Mouse (Mus musculus): Measurements from ENCODE around the gene Cnih4. TPM values are rescaled to one million over a fixed set of nuclear protein-coding genes. Genes with fewer than 3 reads are reported as not detected.

The Cnih4 gene
- polyA plus RNA-seq (2015; fragmentation: Nextera tagmentation; extraction: Ambion mirVana): 89.2 and 98.8 TPM in 2 replicates

GRCm38 (mm10) chr1:181143950-181144836 is at the start of gene Cnih4, which contains the start of gene Nvl:
TSS of gene Cnih4 (plus strand) at chr1:181144693.
TSS of gene Nvl (minus strand) at chr1:181144204.
- ATAC-seq (ENCODE audit: insufficient number of reproducible peaks, insufficient read depth, low FRiP score, low TSS enrichment, low read depth): peak; percentile 100
- peaks cover 14% of the 10 kb centered on the region for H3K4me1 ChIP-seq
- H3K36me3 ChIP-seq: peaks cover 27% of the 10 kb centered on the region
- H3K9ac ChIP-seq: peak within 1 kb of the TSS; percentile 86
- under 1% methylated on average over 52 of the region's 52 CpGs for whole genome bisulfite sequencing
- H3K27ac ChIP-seq: peak within 1 kb of the TSS; percentile 91
- no peaks in the 10 kb centered on the region for H3K9me3 ChIP-seq
- peak within 1 kb of the TSS; percentile 60 for H3K4me2 ChIP-seq
- no peaks in the 10 kb centered on the region for H3K27me3 ChIP-seq
- peak within 1 kb of the TSS; percentile 80 for H3K4me3 ChIP-seq

GRCm38 (mm10) chr1:181117112-181117511 is 27.4 kb upstream of the Cnih4 start:
- ATAC-seq (ENCODE audit: insufficient number of reproducible peaks, insufficient read depth, low FRiP score, low TSS enrichment, low read depth): no peak
- H3K9ac ChIP-seq: no peak overlapping the region
- H3K36me3 ChIP-seq: peaks cover 79% of the 10 kb centered on the region
- H3K4me2 ChIP-seq: no peak overlapping the region
- no peaks in the 10 kb centered on the region for H3K27me3 ChIP-seq
- no peaks in the 10 kb centered on the region for H3K9me3 ChIP-seq
- no peak overlapping the region for H3K4me3 ChIP-seq
- H3K4me1 ChIP-seq: no peaks in the 10 kb centered on the region
- no peak overlapping the region for H3K27ac ChIP-seq
- WGBS: 91% methylated on average over 4 of the region's 4 CpGs

- no peak overlapping the region for H3K4me3 ChIP-seq
- H3K27me3 ChIP-seq: no peaks in the 10 kb centered on the region
- WGBS: 88% methylated on average over 2 of the region's 2 CpGs
Measured at GRCm38 (mm10) chr1:181124145-181124544, 20.3 kb upstream of the Cnih4 start.

GRCm38 (mm10) chr1:181125916-181126315 is 18.6 kb upstream of the Cnih4 start:
- H3K4me3 ChIP-seq: no peak overlapping the region
- no peaks in the 10 kb centered on the region for H3K9me3 ChIP-seq
- H3K9ac ChIP-seq: no peak overlapping the region
- no peaks in the 10 kb centered on the region for H3K27me3 ChIP-seq
- H3K4me1 ChIP-seq: no peaks in the 10 kb centered on the region
- no peak overlapping the region for H3K27ac ChIP-seq
- H3K4me2 ChIP-seq: no peak overlapping the region
- 97% methylated on average over 3 of the region's 3 CpGs for WGBS
- no peak for ATAC-seq (ENCODE audit: insufficient number of reproducible peaks, insufficient read depth, low FRiP score, low TSS enrichment, low read depth)
- H3K36me3 ChIP-seq: peaks cover 87% of the 10 kb centered on the region

More at GRCm38 (mm10) chr1:181124145-181124544, 20.3 kb upstream of the Cnih4 start:
- Histone ChIP-seq H3K9ac (no peak overlapping the region), H3K9me3 (no peaks in the 10 kb centered on the region), H3K4me1 (no peaks in the 10 kb centered on the region), H3K36me3 (peaks cover 85% of the 10 kb centered on the region), H3K4me2 (no peak overlapping the region), H3K27ac (no peak overlapping the region)
- no peak for ATAC-seq (ENCODE audit: insufficient number of reproducible peaks, insufficient read depth, low FRiP score, low TSS enrichment, low read depth)

- Histone ChIP-seq H3K4me3 (no peak overlapping the region), H3K27me3 (no peaks in the 10 kb centered on the region), H3K9ac (no peak overlapping the region), H3K4me2 (no peak overlapping the region), H3K36me3 (peaks cover 83% of the 10 kb centered on the region), H3K4me1 (no peaks in the 10 kb centered on the region), H3K27ac (no peak overlapping the region), H3K9me3 (no peaks in the 10 kb centered on the region)
- no peak for ATAC-seq (ENCODE audit: insufficient number of reproducible peaks, insufficient read depth, low FRiP score, low TSS enrichment, low read depth)
- WGBS: 92% methylated on average over 9 of the region's 9 CpGs
Measured at GRCm38 (mm10) chr1:181126766-181127165, 17.7 kb upstream of the Cnih4 start.

GRCm38 (mm10) chr1:181131915-181132314 is 12.6 kb upstream of the Cnih4 start:
- H3K27ac ChIP-seq: no peak overlapping the region
- H3K9me3 ChIP-seq: no peaks in the 10 kb centered on the region
- ATAC-seq (ENCODE audit: insufficient number of reproducible peaks, insufficient read depth, low FRiP score, low TSS enrichment, low read depth): no peak
- no peaks in the 10 kb centered on the region for H3K4me1 ChIP-seq
- H3K9ac ChIP-seq: no peak overlapping the region
- H3K36me3 ChIP-seq: peaks cover 80% of the 10 kb centered on the region
- 93% methylated on average over 6 of the region's 6 CpGs for WGBS
- H3K27me3 ChIP-seq: no peaks in the 10 kb centered on the region
- no peak overlapping the region for H3K4me2 ChIP-seq
- no peak overlapping the region for H3K4me3 ChIP-seq

- Histone ChIP-seq H3K9ac (no peak overlapping the region), H3K4me2 (no peak overlapping the region), H3K36me3 (peaks cover 65% of the 10 kb centered on the region), H3K9me3 (no peaks in the 10 kb centered on the region), H3K4me3 (no peak overlapping the region), H3K4me1 (peaks cover 8% of the 10 kb centered on the region), H3K27me3 (no peaks in the 10 kb centered on the region), H3K27ac (no peak overlapping the region)
- 88% methylated on average over 7 of the region's 7 CpGs for WGBS
- ATAC-seq (ENCODE audit: insufficient number of reproducible peaks, insufficient read depth, low FRiP score, low TSS enrichment, low read depth): no peak
Measured at GRCm38 (mm10) chr1:181138730-181139129, 5.8 kb upstream of the Cnih4 start.

GRCm38 (mm10) chr1:181143609-181143949 is 914 bp upstream of the Cnih4 start:
- Histone ChIP-seq H3K27ac (peak overlapping the region; percentile 91), H3K4me1 (peaks cover 14% of the 10 kb centered on the region), H3K4me3 (peak overlapping the region; percentile 80), H3K4me2 (peak overlapping the region; percentile 60), H3K27me3 (no peaks in the 10 kb centered on the region), H3K36me3 (peaks cover 31% of the 10 kb centered on the region), H3K9ac (peak overlapping the region; percentile 86), H3K9me3 (no peaks in the 10 kb centered on the region)
- ATAC-seq (ENCODE audit: insufficient number of reproducible peaks, insufficient read depth, low FRiP score, low TSS enrichment, low read depth): peak; percentile 12; the same call in 1 of the 2 replicates
- WGBS: under 1% methylated on average over 12 of the region's 12 CpGs

- Histone ChIP-seq H3K36me3 (peaks cover 19% of the 10 kb centered on the region), H3K27ac (peak overlapping the region; percentile 91; the same call in 1 of the 2 replicates), H3K4me1 (peaks cover 14% of the 10 kb centered on the region), H3K9me3 (no peaks in the 10 kb centered on the region), H3K4me3 (peak overlapping the region; percentile 80), H3K9ac (peak overlapping the region; percentile 86), H3K4me2 (peak overlapping the region; percentile 60), H3K27me3 (no peaks in the 10 kb centered on the region)
- WGBS: 17% methylated on average over 12 of the region's 12 CpGs
- no peak for ATAC-seq (ENCODE audit: insufficient number of reproducible peaks, insufficient read depth, low FRiP score, low TSS enrichment, low read depth)
Measured at GRCm38 (mm10) chr1:181144966-181145365, 473 bp downstream of the Cnih4 start.

- ATAC-seq (ENCODE audit: insufficient number of reproducible peaks, insufficient read depth, low FRiP score, low TSS enrichment, low read depth): no peak
- Histone ChIP-seq H3K27ac (no peak overlapping the region), H3K4me3 (no peak overlapping the region), H3K9me3 (no peaks in the 10 kb centered on the region), H3K36me3 (peaks cover 7% of the 10 kb centered on the region), H3K4me2 (0 out of 2 replicates have a peak overlapping the region, but pooled peaks have one; percentile 60), H3K9ac (no peak overlapping the region), H3K27me3 (no peaks in the 10 kb centered on the region), H3K4me1 (peaks cover 14% of the 10 kb centered on the region)
- 86% methylated on average over 2 of the region's 2 CpGs for WGBS
Measured at GRCm38 (mm10) chr1:181146187-181146586, 1.7 kb downstream of the Cnih4 start.

- H3K4me3 ChIP-seq: no peak overlapping the region
- no peaks in the 10 kb centered on the region for H3K9me3 ChIP-seq
- no peak overlapping the region for H3K9ac ChIP-seq
- H3K36me3 ChIP-seq: no peaks in the 10 kb centered on the region
- H3K27ac ChIP-seq: no peak overlapping the region
- no peak for ATAC-seq (ENCODE audit: insufficient number of reproducible peaks, insufficient read depth, low FRiP score, low TSS enrichment, low read depth)
- H3K27me3 ChIP-seq: no peaks in the 10 kb centered on the region
- H3K4me2 ChIP-seq: no peak overlapping the region
- H3K4me1 ChIP-seq: peaks cover 18% of the 10 kb centered on the region
- WGBS: 65% methylated on average over 5 of the region's 5 CpGs
Measured at GRCm38 (mm10) chr1:181148540-181148939, 4.0 kb downstream of the Cnih4 start.
